Mouse (Mus musculus): Measurements from ENCODE around the gene Rhbdd2. TPM values are rescaled to one million over a fixed set of nuclear protein-coding genes. Genes with fewer than 3 reads are reported as not detected.
"Not testable (repeated sequence)": the region's sequence is repeated elsewhere in the genome, so short reads cannot be mapped to it uniquely, and the experiment has no call there.

Rhbdd2 gene
- total RNA-seq (2022), result 10 to 100 TPM; 46.0 to 64.8 (median 57.1) TPM

DNA sequence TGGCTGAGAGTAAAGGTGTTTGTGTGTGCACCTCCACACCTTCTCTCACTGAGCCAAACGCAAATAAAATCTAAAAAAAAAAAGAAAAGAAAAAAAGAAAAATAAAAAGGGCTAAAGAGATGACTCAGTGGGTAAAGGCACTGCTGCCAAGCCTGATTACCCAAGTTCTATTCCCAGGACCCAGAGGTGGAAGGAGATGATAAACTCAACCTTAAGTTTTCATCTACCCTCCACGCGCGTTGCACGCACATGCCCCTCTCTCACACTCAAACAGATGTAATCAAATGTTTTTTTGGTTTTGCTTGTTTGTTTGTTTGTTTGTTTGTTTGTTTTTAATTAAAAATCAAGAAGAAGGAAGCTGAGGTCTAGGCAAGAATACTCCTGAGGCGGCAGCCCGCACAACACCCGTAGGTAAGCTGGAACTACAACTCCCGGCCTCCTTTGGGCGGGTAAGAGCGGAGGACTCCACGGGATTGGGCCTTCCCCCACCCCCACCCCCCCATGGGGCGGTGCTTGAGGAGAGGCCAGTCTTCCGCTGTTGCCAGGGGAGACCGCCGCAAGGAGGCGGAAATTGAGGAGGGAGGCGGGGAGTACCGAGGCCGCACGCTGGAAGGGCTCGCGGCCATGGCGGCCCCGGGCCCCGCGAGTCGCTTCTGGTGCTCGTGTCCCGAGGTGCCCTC lies at the start of gene Rhbdd2:
TSS of gene Rhbdd2 (plus strand) at position 502 of the 680 bp plus-strand sequence.
- peak; percentile 97 for DNase-seq

DNA sequence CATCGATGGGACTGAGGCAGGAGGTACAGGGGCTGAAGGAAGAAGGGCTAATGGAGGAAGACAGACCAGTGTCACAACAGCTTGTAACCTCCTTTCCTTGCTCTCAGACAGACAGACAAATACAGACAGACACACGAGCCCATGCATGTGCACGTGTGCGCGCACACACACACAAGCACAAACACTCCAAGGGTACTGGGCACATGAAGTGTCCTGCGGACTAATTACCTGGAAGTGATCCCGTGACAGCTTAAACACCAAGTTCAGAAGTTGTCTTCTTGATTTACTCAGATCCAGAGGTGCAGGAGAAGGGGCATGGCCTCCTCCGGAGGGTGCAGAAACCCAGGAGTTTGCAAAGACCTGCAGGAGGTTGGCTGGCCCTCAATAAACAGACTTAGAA lies 46.7 kb upstream of the Rhbdd2 start:
- DNase-seq, result no peak

DNA sequence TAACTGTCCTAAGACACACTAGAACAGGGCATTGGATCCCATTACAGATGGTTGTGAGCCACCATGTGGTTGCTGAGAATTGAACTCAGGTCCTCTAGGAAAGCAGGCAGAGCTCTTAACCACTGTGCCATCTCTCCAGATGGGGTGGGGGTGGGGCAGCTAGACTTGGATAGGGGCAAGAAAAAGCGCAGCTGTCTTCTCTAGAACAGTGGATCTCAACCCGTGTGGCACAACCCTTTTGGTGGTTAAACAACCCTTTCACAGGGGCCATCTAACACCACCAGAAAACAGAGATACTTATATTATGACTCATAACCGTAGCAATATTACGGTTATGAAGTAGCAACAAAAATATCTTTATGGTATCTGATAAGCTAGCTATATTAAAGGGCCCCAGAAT lies 44.7 kb upstream of the Rhbdd2 start:
- no peak for DNase-seq

DNA sequence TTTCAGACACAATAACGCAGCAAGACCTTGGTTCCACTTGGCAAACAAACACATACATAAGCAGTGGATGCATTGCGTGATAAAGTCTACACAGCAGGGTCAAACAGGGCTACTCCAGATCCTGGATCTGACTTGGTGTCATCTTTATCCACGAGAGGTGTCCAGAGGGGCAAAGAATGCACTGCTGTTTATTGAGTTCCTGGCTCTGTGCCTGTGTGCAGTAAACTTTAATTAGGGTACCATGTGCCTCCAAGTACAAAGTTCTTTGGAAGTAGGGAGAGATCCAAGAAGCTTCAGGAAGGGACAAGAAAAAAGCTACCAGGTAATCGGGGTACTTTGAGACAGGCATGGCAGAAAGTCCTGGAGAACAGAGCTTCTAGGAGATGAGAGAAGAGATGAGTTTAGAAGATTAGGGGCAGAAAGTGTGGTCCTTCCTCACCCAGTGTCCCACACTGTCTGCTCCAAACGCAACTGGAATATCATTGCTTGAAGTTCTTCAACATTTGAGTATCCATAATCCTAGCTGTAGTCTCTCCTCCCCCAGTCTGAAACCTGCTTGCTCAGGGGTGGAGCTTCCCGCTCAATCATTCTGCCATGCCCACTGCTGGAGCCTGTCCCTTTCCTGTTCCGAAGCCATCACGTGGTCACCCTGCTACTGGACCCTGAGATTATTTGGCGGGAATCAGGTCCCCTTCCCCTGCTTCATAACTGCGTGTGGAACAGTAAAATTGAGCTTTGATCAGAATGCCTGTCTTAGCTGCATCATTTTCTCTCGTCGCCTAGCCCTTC lies 42.2 kb upstream of the Rhbdd2 start:
- DNase-seq, result no peak

DNA sequence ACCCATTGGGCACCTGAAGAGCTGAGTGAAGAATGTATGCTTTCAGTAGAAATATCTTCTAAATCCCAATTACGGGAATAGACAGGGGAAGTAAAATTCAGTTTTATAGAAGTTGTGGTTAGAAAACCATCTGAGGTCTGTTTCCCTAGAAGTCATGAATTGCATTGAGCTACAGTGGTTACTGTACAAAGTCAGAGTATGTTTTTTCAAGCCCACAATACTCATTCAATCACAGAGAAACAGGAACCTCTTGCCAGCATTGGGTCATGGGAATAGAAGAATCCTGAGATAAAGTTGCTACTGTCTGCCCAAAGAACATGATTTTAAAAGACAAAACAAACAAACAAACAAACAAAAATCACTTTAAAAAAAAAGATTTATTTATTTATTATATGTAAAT lies 27.8 kb upstream of the Rhbdd2 start:
- DNase-seq, result not testable (repeated sequence)

DNA sequence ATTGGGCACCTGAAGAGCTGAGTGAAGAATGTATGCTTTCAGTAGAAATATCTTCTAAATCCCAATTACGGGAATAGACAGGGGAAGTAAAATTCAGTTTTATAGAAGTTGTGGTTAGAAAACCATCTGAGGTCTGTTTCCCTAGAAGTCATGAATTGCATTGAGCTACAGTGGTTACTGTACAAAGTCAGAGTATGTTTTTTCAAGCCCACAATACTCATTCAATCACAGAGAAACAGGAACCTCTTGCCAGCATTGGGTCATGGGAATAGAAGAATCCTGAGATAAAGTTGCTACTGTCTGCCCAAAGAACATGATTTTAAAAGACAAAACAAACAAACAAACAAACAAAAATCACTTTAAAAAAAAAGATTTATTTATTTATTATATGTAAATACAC lies 25.7 kb upstream of the Rhbdd2 start:
- DNase-seq, result not testable (repeated sequence)

DNA sequence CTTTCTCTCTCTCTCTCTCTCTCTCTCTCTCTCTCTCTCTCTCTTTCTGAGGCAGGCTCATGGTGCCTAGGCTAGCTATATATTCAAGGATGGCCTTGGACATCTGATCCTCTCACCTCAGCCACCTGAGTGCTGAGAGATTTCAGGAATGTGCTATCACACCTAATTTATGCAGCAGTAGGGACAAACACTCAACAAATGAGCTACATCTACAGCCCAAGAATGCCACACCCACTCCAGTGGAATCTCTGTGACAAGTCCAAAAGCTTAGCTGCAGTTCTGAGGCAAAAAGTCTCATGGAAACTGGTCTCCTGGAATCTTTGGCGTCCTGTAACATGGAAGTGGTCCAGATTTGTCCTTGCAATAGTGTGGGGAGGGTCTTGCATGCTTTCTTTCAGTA lies 24.8 kb upstream of the Rhbdd2 start:
- DNase-seq, result no peak

DNA sequence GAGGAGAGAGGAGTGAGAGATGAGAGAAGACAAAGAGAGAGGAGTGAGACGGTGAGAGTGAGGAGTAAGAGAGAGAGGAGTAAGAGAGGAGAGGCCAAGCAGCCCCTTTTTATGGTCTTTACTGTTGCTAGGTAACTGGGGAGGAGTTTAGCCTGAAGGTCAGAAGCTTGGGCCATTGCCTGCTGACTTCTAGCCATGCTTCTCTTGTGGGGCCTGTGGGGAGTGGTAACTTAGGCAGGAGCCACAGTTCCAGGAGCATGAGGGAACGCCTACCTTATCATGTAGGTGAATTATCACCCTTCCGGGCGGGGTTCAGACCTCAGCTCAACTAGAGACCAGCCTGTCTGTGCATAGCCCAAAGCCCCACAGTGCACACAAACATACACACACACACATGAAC lies 22.6 kb upstream of the Rhbdd2 start:
- DNase-seq, result no peak

DNA sequence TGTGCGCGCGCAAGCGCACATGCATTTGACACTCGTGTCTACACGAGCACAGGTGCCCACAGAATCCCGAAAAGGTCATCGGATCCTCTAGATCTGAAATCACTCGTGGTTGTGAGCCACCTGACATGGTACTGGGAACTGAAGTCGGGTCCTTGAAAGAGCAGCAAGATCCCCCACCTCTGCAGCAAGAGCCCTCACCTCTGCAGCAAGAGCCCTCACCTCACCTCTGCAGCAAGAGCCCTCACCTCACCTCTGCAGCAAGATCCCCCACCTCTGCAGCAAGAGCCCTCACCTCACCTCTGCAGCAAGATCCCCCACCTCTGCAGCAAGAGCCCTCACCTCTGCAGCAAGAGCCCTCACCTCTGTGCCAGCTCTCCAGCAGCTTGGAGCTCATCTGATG lies 12.7 kb upstream of the Rhbdd2 start:
- not testable (repeated sequence) for DNase-seq

DNA sequence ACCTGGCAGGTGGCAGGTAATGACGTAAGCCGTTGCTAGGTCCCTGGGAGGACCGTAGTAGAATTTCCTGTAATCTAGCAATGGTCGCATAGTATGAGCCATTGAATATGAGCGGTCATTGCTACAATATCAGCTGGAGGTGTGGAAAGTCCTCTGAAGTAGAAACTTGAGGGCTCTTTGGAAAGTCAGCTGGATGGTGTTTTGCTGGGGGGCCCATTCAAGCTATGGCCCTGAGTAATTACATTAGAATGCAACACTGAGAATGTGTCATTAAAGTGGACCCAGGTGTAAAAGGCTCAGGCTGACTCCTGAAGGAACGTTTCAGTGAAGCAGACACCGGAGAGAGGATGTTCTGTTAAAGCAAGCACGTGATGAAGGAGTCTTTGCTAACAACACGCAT lies 11.9 kb upstream of the Rhbdd2 start:
- no peak for DNase-seq

DNA sequence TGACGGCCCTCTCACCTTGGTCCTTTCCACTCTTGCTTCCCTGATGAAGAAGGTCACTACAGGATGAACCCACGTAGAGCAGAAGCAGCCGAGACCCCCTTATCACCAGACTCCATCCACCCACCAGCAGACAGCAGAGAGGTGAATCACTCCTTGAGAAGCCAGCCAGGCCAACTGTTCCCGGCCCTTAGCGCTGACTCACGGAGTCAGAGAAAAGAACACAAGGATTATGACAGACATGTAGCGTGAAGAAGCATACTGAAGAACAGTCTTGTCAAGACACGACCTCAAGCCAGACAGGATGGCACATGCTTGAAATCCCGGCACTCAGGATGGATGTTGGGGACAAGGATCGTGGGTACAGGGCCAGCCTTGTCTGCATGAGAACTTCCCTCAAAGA lies 10.7 kb upstream of the Rhbdd2 start:
- no peak for DNase-seq

DNA sequence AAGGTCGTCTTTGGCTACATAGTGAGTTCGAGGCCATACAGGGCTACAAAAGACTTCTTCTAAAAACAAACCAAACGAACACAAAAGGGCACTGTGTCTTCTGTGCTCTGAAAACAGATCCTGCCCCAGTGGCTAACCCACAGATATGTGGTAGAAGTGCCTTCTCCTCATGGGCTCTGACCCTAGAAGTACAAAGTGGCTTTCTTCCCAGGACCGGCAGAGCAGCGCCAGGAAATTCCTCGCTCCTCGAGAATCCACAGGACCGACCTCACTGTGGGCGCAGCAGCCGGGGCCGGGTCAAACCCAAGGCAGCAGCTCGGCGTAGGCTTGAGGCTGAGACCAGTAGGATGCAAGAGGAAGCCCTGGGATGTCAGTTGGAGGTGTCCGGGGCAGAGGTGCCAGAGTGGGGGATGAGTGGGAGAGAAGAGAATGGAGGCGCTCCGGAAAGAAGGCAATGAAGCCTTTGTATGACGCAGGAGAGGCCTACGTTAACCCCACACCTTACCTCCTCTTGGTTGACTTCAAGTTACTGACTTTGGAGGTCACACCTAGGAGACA lies 9.3 kb upstream of the Rhbdd2 start:
- DNase-seq, result no peak

DNA sequence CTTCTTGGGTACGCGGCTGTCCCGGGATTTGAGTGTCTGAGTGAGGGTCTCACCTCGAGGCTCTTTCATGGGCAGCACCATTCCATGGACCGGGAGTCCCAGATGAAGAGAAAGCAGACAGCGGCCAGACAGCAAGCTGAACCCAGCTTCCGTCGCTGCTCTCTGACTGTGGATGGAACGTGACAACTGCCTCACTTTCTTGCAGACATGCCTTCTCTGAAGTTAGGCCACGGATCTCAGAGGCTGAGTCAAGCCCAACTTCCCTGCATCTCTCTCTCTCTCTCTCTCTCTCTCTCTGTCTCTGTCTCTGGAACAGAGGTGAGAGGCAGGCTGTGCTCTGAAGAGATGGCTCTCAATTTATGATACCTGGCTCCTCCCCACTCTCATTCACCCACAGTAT lies 3.5 kb upstream of the Rhbdd2 start:
- no peak for DNase-seq

DNA sequence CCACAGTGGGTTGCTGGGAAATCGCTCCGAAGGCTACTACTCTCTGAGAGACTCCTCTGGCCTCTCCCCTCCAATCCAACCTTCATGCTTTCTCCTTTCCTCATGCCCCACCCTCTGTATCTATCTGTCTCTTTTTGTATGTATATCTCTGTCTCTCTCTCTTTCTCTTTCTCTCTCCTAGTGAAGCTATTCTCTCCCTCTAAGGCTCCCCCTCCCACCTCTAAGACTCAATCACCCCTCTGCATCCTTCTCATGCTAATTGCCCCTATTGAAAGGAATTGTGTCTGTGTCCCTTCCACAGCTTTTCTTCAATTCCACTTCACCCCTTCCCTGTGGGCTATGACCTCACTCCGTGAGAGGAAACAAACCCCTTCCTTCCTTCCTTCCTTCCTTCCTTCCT lies 3.0 kb upstream of the Rhbdd2 start:
- no peak for DNase-seq

DNA sequence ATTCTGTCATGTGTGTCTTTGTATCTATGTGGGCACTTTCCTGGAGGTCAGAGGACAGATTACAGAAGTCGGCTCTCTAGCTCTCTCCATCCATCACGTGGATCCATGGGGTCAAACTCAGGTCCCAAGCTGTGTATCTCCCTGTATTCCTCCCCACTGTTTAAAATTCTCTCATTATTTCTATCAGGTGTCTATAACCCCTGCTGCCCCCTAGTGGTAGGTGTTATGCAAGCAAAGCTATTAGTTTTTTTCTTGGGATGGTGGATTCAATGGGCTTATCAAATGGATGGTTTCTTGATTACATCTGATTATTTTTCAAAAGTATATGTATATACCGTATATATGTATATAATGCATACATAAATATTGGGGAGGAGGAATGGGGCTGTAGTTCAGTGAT lies 1.8 kb upstream of the Rhbdd2 start:
- no peak for DNase-seq

DNA sequence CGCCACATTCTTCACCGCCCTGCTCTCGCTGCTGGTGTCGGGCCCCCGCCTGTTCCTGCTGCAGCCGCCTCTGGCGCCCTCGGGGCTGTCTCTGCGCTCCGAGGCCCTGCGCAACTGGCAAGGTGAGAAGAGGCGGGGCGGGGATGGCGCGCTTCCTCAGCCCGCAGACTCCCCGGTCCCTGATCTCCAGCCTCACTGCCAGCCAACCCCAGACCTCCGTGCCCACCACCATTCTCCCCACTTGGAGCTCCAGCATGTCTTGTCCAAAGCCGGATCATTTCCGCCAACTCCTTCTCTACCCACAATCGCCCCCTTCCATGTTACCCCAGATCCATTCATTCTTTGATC lies 353 bp downstream of the Rhbdd2 start:
- DNase-seq, result no peak

DNA sequence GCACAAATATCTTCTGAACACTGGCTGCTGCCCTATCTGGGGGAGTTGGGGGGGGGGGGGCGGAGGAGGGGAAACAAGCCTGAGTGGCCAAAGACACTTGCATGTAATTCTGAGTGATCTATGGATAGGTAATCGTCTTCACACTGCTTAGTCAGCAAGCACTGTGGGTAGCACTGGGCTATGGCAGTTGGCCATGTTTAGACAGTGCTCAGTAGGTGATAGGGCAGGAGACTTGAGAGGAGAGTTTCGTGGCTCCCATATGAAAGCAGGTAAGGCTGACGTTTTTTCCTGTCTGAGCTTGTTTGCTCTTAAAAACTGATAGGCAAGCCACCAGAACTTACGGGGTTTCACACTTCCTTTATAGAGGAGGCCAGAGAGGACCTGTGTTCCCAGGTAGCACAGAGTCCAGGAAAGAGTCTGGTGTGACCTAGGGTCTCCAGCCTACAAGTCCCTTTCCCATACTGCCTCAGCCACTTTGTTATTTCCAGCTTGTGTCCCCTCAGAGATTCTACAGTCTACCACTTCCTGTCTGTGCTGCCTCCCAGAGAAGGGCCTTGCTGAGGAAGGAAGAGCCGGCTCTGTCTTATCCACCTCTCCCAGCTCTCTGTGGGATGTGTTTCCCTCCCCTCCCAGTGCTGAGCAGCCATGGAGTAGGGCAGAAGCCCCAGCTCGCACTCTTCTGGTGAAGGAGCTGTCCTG lies 7.5 kb downstream of the Rhbdd2 start:
- no peak for DNase-seq

DNA sequence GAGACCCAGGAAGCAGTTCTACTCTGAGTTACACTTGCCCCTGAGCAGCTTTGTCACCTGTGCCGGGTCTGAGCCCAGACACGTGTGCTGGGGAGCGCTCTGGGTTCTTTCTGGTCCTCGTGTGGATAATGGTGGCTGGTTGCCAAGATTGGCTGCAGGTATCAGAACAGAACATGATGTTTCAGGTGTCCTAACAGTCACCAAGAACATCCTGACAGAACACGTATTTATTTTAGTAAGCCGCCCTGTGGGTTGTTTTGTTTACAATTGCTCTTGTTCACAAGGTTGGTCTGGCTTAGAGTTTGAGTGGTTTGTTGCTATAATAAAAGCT lies 8.0 kb downstream of the Rhbdd2 start:
- DNase-seq, result no peak

DNA sequence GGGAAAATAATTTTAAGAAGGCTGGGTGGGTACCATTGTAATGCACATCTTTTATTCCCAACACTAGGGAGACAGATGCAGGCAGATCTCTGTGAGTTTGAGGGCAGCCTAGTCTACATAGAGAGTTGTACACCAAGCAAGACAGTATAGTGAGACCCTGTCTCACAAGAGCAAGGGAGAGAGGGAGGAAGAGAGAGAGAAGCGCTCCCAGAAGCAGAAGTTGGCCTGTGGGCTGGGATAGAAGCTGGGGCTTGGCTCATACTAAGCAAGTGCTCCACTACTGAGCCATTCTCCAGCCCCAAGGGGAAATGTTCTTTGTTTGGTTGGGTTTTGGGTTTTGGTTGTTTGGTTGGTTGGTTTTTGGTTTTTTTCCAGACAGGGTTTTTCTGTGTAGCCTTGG lies 8.6 kb downstream of the Rhbdd2 start:
- DNase-seq, result no peak

DNA sequence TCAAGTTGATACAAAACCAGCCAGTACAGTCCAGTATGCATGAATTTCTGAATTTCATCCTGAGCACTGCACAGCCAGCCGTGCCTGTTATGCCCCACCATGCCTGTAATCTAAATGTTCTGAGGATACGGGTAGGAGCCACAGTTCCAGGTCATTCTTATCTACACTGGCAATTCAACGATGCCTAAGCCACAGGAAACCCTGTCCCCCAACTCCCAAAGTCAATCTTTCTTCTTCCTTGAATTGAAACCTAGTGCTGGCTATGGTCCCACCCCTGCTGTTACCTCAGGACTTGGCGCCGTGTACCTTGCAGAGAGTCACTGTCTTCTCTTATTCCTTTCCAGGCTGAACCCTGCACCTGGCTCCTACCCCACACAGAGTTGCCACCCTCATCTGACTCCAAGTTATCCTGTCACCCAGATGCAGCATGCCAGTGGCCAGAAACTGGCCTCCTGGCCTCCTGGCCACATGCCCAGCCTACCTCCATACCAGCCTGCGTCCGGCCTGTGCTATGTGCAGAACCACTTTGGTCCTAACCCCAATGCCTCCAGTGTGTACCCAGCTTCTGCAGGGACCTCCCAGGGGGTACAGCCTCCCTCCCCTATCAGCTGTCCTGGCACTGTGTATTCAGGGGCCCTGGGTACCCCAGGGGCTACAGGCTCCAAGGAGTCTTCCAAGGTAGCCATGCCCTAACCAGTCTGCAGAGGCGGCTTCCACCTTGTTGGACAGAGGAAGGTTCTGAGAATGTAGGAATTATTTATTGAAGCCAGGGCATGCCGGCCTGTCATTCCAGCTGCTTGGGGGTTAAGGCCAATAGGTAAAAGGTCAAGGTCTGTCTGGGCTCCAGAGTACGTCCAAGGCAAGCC lies 10.5 kb downstream of the Rhbdd2 start:
- no peak for DNase-seq

DNA sequence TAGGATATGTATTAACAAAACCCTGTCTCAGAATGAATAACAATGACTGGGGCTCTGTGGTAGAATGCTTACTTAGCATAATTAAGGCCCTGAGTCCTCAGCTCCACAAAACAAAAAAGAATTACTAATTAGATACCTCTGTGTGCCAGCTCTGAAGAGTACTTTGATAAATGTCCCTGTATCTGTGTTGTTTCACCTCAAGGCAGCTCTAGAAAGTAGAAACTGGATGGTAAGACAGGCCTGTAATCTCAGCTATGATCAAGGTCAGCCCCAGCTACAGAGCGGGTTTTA lies 11.1 kb downstream of the Rhbdd2 start:
- no peak for DNase-seq

DNA sequence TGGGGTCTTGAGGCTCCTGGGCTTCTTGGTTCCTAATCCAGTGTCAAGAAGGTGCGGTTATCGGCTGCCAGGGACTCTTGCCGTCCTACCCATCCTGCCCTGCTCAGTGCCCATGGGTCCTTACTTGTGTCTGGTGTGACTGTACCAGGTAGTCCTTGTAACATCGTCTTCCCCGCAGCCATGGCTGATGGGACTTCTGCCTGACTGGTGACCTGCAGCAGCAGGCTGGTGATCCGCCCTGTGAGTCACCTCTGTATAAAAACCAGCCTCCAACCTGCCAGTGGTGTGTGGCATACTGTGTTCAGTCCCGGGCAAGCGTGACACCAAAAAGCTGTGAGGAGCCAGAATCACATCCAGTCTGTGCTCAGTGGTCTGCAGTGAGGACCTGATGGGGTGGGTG lies 11.5 kb downstream of the Rhbdd2 start:
- no peak for DNase-seq

DNA sequence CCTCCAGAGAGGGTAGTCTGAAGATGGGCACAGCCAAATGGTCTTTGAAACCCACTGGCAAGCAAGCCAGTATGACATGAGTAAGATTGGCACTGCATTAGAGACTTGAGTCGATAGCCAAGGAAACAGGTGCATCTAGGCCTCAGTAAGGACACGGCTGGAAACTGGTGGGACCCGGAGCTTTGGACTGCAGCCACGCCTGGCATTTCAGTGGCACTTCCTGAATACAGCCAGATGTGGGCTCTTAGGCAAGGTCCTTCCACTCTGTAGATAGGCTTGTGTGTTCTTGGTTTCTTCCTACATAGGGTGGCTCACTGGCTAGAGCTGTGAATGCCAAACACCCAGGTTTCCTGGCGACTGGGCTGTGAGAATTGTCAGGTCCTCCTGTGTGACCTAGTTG lies 12.9 kb downstream of the Rhbdd2 start:
- DNase-seq, result no peak
